Mouse (Mus musculus) ovary, postnatal 36 days (tissue): ENCODE measurements at regions not wholly inside any gene's neighbourhood (a gene's known extent, or its start where the extent isn't known, plus 50 kb on each side); places are given as distances from the start of the nearest gene placed in this dataset.
"Not testable (repeated sequence)": the region's sequence is repeated elsewhere in the genome, so short reads cannot be mapped to it uniquely, and the experiment has no call there.

Experiments
- DNase-seq: peaks from one replicate; pipeline ENCODE4 v3.0.0; 2022; ENCODE audit warnings: low spot score, mixed read lengths

- DNase-seq = no peak
These were observed 75.0 kb downstream of the Suds3 start for GRCm38 (mm10) chr5:117040878-117041277.

DNA sequence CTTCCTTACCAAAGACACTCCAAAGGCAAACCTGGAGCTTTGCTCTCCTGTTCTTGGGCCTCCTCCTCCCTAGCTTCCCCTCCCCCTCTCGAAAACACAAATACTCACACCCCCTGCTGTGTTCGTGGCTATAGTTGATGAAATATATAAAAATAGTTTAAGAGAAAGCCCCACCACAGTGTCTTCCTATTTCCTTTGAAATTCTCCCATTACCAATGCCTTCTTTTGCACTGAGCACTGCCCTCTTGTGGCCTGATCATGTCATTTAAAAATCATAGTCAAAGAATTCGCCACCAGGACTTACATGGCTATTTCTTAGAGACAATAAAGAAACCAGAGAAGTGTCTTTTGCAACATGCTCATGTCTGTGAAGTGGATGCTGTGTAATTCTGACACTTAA, 78.7 kb downstream of the Suds3 start:
- DNase-seq = no peak

DNA sequence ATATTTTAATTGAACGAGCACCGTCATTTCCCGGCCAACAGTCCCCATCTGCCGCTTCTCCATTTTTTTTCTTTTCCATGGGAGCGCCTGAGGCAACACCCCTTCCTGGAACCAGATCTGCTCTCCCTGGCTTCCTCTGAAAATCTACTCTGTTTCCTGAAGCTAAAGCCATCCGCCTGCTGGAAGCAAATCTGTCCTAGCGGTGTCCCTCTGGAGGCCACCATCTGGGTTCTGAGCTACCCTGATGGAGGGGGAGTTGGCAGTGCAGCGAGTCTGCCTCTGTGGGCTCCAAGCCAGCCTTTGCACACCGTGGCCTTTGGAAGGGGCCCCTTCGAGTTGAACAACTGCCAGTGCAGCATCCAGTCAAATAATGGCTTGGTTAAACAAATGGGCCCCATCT, 83.8 kb downstream of the Suds3 start:
- DNase-seq = no peak

DNA sequence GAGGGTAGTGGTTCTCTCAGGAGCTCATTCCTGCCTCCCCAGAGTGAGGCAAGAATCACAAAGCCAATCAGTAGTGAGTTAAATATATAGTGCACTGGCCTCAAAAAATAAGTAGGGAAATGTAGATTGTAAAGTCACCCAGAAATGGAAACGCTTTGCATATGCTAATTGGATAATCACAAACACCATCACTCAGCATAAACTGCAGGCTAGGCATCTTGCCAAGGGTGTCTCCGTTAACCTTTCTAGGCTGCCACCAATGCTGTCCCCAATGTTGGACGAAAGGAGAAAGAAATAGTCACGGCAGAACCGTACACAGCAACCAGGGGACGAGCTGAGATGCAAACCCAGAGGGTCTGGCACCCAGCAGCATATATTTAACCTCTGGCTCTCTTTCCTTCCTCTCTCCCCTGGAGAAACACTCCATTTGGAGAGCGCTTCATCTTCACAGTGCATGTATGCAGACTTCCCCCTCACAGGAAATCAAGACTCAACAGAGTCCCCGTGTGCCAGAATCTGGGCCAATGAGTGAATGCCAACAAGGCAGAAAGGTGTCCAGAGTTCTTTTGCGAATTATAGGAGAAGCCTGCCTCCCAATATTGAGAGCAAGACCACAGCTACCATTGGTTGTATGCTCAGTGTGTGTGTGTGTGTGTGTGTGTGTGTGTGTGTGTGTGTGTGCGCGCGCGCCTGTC, 90.1 kb downstream of the Suds3 start:
- DNase-seq = no peak

GRCm38 (mm10) chr5:117018419-117019150, 97.3 kb downstream of the Suds3 start:
- DNase-seq = no peak

DNA sequence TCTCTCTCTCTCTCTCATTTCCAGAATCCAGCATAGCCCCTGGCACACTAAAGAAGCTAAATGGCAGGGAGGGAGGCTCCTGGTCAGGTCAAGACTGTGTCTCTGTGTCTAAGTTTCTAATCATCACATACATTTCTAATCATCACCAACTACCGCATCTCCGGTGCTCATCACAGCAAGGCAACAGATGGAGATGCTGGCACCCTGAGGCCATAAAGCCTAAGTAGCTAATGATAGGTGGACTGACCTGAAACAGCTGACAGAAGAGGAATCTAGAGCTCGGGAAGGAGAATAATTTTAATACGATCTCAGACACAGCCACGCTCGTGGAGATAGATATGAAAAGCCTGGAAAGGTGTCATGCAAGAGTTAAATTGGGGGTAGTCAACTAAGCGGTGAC, 104.8 kb downstream of the Suds3 start:
- no peak for DNase-seq

DNA sequence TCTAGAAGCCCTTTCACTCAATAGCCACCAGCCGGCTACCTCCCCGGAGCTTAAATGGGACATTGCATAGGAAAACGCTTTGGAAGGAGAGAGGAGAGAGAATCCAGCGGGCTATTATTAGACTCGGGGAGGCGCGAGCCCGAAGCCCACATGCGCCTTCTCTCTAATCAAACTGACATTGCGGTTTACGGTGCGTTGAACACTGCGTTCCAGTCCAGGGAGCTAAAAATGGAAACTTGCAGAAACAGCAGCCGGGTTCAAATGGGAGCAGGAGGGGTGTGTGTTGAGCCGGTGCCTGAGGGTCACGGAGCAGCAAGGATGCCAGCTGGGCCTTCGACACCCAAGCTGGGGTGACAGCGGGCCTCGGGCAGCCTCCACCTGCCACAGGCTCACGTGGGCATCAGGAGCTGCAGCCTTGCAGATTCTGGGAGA, 115.1 kb downstream of the Suds3 start:
- no peak for DNase-seq

GRCm38 (mm10) chr5:116994508-116994907, 121.4 kb downstream of the Suds3 start:
- DNase-seq = no peak

DNA sequence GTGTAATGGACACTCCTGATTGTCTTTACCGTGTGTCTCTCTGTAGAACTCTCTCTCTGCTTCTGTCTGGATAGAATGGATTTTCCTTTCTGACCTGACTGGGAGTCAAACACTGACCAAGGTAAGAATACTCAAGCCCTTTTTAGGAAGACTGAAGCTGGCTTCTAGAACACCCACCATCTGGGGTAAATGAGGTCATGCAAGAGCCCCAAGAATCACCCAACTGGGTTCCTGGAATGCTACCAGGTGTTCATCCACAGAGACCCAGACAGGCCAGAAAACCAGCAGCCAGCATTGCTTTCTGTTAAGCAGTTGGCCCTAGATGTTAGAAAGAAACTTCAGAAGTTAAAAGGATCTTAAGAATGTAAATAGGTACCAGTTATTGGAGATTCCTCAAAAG, 122.2 kb downstream of the Suds3 start:
- no peak for DNase-seq

- no peak for DNase-seq
These were observed 124.5 kb downstream of the Suds3 start for GRCm38 (mm10) chr5:116991461-116991860.

DNA sequence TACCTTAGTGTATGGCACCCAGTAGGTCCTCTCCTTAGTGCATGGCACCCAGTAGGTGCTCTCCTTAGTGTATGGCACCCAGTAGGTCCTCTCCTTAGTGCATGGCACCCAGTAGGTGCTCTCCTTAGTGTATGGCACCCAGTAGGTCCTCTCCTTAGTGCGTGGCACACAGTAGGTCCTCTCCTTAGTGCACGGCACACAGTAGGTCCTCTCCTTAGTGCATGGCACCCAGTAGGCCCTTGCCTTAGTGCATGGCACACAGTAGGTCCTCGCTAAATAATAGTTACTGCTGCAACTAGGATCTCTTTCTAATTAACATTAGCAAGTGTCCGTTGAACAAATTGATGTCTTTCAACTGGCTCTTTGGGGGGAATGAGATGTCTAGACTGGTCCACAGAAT, 144.4 kb downstream of the Suds3 start:
- not testable (repeated sequence) for DNase-seq

DNA sequence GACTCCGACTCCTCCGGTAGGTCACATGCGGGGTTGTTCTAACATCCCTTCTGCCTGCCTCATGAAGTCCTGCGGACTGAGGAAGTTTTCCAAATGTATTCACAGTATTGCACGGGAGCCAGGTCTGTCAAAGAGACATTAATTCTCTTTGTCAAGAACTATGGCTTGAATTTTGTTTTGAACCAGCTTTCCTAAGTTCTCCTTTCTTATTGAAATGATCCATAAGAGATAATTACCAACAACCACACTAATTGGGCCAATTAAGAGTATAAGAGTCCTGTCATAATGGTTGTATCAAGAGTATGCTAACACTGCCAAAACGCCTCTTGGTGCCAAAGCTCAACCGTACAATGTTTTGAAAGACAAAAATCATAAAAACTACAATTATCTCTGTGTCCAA, 151.7 kb downstream of the Suds3 start:
- DNase-seq = no peak

- DNase-seq = no peak
These were observed 152.8 kb downstream of the Suds3 start for GRCm38 (mm10) chr5:116963106-116963505.

DNA sequence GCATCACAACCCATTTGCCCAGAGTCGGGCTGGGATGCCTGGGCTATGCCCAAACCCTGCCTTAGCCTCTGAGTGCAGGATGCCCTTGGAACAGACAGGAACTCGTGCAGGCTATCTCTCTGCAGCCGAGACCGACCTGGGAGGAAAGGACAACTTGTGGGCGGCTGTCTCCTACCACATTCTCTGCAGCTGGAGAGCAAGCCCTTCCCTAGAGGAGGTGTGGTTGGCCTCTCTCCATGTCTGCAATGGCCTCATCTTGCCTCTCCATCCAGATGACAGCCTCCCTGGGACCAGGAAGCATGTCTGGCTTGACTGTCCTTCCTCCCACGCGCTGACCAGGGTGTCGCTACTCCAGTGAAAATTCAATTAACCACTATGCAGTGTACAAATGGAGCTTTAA, 155.9 kb downstream of the Suds3 start:
- no peak for DNase-seq

GRCm38 (mm10) chr5:116958141-116958540, 157.8 kb downstream of the Suds3 start:
- no peak for DNase-seq

- no peak for DNase-seq
These were observed 159.3 kb downstream of the Suds3 start for GRCm38 (mm10) chr5:116956572-116956971.

- DNase-seq = no peak
These were observed 165.5 kb downstream of the Suds3 start for GRCm38 (mm10) chr5:116950280-116950881.

DNA sequence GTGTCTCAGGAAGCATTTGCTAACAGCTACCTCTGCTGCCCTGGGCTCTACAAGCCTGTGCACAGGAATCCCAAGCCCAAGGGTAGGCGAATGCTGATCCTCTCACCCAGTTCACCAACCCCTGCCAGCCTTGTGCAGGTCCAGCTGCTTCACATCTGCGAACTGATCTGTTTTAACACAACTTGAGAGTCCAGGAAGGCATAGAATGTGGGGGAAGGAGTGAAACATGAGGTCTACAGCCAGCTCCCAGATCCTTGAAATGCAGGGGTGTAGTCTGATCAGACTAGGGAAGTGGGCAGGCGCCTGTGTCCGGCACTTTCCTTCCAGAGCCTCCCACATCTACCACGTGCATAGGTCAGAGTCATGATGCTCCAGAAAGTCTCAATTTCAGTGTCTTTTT, 181.3 kb downstream of the Suds3 start:
- DNase-seq = no peak

DNA sequence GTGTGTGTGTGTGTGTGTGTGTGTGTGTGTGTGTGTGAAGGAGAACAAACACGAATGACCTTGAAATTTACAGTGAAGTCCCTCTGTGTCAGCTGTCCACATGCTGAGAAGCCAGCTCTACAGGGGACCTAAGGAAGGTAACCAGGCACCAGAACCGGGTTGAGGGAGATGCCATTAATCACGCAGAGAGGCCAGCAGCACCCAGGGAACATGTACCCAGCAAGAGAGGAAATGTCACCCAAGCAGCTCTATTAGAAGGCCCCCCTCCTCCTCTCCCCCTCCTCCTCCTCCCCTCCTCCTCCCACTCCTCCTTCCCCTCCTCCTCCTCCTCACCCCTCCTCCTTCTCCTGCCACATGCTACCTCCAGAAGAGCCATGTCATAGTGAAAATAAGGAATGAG, 181.8 kb downstream of the Suds3 start:
- no peak for DNase-seq

GRCm38 (mm10) chr5:116933105-116933504, 182.8 kb downstream of the Suds3 start:
- no peak for DNase-seq

- no peak for DNase-seq
These were observed 192.2 kb downstream of the Suds3 start for GRCm38 (mm10) chr5:116923761-116924160.

GRCm38 (mm10) chr5:116922059-116922671, 193.7 kb downstream of the Suds3 start:
- no peak for DNase-seq

GRCm38 (mm10) chr5:116914876-116915275, 201.0 kb downstream of the Suds3 start:
- DNase-seq = no peak
